Mouse (Mus musculus) CH12F3 (cell line): ENCODE data around the gene Plin2.

Experiments used
- in situ Hi-C: fragments of 300-500 bp; cut with MboI; formaldehyde crosslinking; loops from 2 replicates; pipeline ENCODE4 v1.14.3; 2020; ENCODE audit warnings: low sequenced_read_pairs

The Plin2 gene

DNA sequence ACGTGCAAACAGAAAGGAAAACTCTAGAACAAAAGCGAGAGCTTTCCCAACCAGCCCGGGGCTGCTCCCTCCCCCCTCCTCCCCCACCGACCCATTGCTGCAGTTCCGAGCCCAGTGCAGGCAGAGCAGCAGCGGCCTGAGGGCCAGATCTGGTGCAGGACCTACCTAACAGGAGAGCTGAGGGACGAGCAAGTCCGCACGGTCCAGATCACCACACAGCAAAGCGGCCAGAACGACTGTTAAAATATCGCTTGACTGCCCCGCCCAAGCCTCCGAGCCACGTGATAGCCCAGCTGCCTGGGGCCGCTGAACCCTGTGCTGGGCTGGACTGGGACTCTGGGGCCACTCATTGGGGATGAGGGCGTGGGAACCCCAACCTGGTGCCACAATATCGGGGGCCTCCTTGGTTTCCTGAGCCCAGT, at the start of gene Plin2:
Plin2 (minus strand) TSS at position 281 of the 422 bp plus-strand sequence.
- in situ Hi-C loops, result no loop called here

- in situ Hi-C loops, result no loop called here
These were observed 49.2 kb upstream of the Plin2 start for GRCm38 (mm10) chr4:86718878-86719577.

- in situ Hi-C loops, result no loop called here
These were observed 47.3 kb upstream of the Plin2 start for GRCm38 (mm10) chr4:86717176-86717575.

GRCm38 (mm10) chr4:86715341-86715740, 45.5 kb upstream of the Plin2 start:
- in situ Hi-C loops, result no loop called here

GRCm38 (mm10) chr4:86713518-86713917, 43.7 kb upstream of the Plin2 start:
- in situ Hi-C loops, result no loop called here

DNA sequence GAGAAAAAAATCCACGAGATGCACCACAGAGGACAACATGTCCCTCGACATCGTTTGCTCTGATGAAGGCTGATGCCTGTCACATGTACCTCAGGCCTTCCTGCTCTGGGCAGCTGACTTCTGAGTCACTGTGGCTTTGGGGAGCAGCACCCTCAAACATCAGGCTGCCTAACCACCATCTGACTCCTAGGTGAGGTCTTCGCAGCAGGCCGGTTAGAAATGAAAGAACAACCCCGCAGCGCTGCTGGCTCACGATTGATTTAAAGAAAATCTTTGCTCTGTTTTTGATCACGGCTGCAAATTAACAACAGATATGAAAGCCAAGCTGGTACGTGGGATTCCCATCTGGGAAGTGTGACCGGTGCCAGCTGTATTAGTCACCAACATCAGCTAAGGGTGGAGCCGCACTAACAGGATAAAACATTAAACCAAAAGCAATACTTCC, 42.9 kb upstream of the Plin2 start:
- in situ Hi-C loops, result no loop called here

GRCm38 (mm10) chr4:86710666-86711215, 40.9 kb upstream of the Plin2 start:
- in situ Hi-C loops, result no loop called here

DNA sequence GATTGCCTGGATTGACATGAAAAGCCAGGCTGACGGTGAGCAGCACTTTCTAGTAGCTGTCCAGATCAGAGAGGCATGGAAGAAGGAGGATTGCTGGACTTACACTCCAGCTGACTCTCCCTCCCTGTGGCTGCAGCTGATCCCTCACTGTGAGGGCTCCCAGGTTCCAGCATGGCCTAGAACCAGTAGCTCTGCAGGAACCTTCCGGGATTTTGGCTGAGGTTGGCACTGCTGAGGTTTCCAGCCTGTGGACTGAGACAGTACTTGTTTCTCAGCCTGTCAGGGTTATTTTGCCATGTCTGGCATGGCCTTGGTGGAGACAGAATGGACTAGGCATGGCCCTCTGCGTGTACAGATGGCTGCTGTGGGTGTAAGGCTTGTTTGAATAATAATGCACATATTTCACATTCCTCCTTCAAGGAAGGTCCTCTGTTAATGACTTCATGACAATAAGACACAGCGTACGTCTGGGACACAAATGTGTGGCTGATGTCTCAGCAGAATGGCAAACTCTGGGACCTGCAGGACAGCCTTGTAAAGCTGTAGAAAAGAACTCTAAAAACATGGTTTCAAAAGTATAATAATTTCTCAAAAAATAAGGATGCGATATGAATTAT, 40.3 kb upstream of the Plin2 start:
- in situ Hi-C loops, result no loop called here

- in situ Hi-C loops, result no loop called here
These were observed 38.9 kb upstream of the Plin2 start for GRCm38 (mm10) chr4:86708801-86709200.

DNA sequence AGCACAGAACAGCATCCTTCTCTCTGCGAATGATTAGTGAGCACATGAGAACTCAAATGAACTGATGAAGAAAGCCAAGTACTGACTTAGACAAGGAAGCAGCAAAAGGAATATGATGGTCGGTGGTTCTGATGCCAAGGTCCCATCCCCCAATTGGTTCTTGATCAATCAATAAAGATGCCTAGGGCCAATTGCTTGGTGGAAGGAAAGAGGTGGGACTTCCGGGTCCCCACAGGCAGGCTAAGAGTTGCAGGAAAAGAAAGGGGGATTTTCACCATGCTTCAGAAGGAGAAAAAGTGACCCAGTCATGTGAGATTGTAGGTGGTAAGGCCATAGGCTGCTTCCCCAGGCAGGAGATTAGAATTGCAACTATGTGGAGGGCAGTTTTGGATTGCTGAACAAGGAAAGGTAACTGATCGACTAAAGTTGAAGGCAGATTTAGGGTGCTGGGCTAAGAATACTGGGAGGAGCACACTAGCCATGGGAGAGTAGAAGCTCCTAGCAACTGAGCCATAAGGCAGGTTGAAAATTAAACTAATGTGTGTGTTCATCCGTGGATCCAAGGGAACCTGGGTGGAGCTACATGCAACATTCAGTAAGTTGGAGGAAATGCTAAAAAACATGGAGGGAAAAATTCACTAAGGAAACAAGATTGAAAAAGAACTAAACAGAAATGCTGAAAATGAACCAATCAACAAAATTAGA, 29.5 kb upstream of the Plin2 start:
- in situ Hi-C loops, result no loop called here

- in situ Hi-C loops, result no loop called here
These were observed 27.0 kb upstream of the Plin2 start for GRCm38 (mm10) chr4:86696890-86697289.

- in situ Hi-C loops, result no loop called here
These were observed 25.2 kb upstream of the Plin2 start for GRCm38 (mm10) chr4:86695081-86695480.

GRCm38 (mm10) chr4:86692931-86693330, 23.1 kb upstream of the Plin2 start:
- in situ Hi-C loops, result no loop called here

- in situ Hi-C loops, result no loop called here
These were observed 21.4 kb upstream of the Plin2 start for GRCm38 (mm10) chr4:86691290-86691689.

DNA sequence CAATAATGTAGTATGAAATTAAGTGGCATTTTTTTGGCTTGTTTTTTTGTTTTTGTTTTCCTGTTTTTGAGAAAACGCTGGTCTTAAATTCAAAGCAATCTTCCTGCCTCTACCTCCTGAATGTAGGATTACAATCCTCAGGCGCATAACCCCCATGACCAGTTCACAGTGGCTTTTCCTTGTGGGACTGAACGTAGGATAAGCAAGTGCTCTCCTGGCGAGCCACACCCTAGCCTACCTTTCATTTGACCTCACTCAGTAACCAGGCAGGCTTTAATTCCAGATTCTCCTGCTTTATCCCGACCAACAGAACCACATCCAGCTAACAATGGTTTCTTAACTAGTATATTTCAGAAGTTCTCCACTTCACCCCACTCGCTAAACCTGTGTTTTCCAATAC, 20.9 kb upstream of the Plin2 start:
- in situ Hi-C loops, result no loop called here

- in situ Hi-C loops, result no loop called here
These were observed 20.3 kb upstream of the Plin2 start for GRCm38 (mm10) chr4:86690194-86690593.

DNA sequence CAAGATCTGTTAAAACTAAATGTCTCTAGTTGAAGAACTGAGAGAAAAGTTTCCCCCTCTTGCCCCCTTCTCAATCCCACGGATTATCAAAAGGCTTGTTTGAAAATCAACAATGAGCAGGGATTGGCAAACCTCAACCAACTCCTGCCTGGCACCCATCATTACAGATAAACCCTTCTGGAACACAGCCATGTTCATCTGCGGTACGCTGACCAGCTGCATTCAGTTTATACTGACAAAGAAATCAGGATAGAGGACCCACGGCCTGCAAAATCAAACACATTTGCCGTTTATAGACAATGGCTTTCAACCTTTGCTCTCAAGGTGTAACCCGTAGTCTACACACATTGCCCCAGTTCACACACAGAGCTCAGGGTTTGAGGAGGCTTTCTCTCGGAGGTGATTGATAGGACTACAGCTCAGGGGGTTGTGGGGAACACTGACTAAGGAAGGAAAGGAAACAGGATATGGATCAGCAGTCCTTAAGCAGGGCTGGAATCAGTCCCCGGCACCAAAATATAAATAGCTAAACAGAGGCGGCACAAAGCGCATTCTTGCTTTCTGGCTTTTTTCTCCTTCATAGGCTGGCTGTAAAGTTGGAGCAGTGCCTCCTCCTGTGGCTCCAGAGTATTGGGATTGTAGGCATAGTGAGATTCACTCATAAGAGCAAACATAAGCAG, 19.3 kb upstream of the Plin2 start:
- in situ Hi-C loops, result no loop called here

GRCm38 (mm10) chr4:86686564-86686963, 16.7 kb upstream of the Plin2 start:
- in situ Hi-C loops, result no loop called here

DNA sequence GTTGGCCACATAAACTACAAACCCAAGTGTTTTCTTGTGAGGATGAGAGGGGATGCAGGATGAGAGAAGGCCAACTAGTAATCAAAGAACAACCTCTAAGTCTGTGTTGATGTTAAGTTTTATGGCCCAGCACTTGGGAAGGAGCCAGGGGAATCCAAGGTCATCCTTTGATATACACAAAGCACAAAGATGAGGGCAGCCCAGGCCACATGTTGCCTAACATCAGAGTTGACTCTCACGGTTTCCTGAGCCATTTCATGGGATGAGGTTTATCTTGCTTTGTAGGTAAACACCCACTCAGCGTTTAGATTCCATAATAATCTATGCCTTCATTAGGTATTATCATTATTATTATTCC, 16.1 kb upstream of the Plin2 start:
- in situ Hi-C loops, result no loop called here

DNA sequence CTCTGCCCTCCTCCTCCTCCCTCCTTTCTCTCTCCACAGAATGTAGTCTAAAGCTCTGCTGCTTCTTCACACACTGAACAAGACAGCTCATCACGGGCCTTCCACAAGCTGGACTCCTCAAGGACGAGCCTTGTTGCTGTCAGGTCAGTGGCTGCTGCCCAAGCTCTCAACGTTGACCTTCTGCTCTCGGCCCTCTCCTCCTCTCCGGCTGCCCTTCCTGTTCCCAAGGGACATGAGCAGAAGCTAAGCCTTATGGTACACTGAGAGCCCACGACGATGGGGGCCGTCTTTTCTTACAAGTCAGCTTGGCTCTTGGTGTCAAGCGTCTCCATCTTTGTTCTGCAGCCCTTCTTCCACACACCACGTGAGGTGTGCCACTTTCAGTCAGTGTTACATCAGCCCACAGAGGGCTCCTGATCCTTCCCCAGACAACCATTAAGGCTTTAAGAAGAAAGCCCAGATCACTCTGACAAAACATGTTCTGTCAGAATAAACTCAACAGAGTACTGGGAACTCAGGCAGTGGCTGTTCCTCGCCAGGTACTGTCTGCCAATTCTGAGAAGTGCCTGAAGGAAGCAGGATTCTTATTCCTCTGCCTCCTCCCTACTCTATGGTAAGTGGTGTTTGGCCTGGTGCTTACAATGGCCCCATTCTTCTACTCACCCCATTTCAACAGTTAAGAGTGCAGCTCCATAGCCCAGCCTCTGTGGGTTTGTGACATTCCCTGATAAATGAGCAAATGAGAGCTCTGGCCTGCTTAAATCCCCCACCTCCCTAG, 15.6 kb upstream of the Plin2 start:
- in situ Hi-C loops, result no loop called here
